Mouse (Mus musculus) forebrain, embryonic 12.5 days (tissue): Measurements from ENCODE around the gene Tulp4. TPM values are rescaled to one million over a fixed set of nuclear protein-coding genes. Genes with fewer than 3 reads are reported as not detected.

Source experiments
- ATAC-seq: fragments of 200-750 bp; cut with Nextera tagmentation; 2 replicates; pipeline ENCODE4 v1.8.0; 2017; ENCODE audit warnings: moderate TSS enrichment; ENCODE audit not compliant: low FRiP score
- H3K27ac ChIP-seq: fragments of 300-500 bp; sonication (generic); 2 replicates; pipeline ENCODE4 v1.5.1; 2016; ENCODE audit warnings: mild to moderate bottlenecking
- H3K27me3 ChIP-seq: fragments of 300-500 bp; sonication (generic); 2 replicates; pipeline ENCODE4 v1.6.1; 2016; ENCODE audit warnings: mild to moderate bottlenecking
- H3K36me3 ChIP-seq: fragments of 300-500 bp; sonication (generic); replicated peaks from 2 replicates; pipeline ENCODE4 v1.6.1; 2016; ENCODE audit warnings: mild to moderate bottlenecking
- H3K4me1 ChIP-seq: fragments of 300-500 bp; sonication (generic); 2 replicates; pipeline ENCODE4 v1.6.1; 2016
- H3K4me2 ChIP-seq: fragments of 300-500 bp; sonication (generic); 2 replicates; pipeline ENCODE4 v1.6.1; 2016; ENCODE audit warnings: mild to moderate bottlenecking, moderate library complexity
- H3K4me3 ChIP-seq: fragments of 300-500 bp; sonication (generic); replicated peaks from 2 replicates; pipeline ENCODE4 v1.5.1; 2016; ENCODE audit warnings: mild to moderate bottlenecking
- H3K9ac ChIP-seq: fragments of 300-500 bp; sonication (generic); 2 replicates; pipeline ENCODE4 v1.6.1; 2016; ENCODE audit warnings: mild to moderate bottlenecking
- H3K9me3 ChIP-seq: fragments of 300-500 bp; sonication (generic); 2 replicates; pipeline ENCODE4 v1.6.1; 2016
- WGBS: fragments of 180-500 bp; shearing (Covaris S2); methylation state at CpG from one replicate; pipeline ENCODE4 v1.1.7; 2016; 5-methylcytosine and 5-hydroxymethylcytosine counted together
- polyA plus RNA-seq: library from polyadenylated mRNA; unstranded; fragments of >200 nt; fragmentation: Nextera tagmentation; extraction: Ambion mirVana; gene quantifications from 2 replicates; pipeline ENCODE4 v1.2.1, GENCODE M21; 2016

Tulp4 gene
- polyA plus RNA-seq, 1 experiment from 2014 or later: 111 TPM

- 99% methylated on average over 3 of the region's 3 CpGs for WGBS
- Histone ChIP-seq H3K36me3 (no peaks in the 10 kb centered on the region), H3K4me3 (no peak overlapping the region), H3K4me1 (no peaks in the 10 kb centered on the region), H3K27ac (no peak overlapping the region), H3K4me2 (no peak overlapping the region), H3K27me3 (no peaks in the 10 kb centered on the region), H3K9me3 (no peaks in the 10 kb centered on the region), H3K9ac (no peak overlapping the region)
- no peak for ATAC-seq
These were observed 4.0 kb upstream of the Tulp4 start for GRCm38 (mm10) chr17:6102287-6102686.

- no peaks in the 10 kb centered on the region for H3K36me3 ChIP-seq
- no peak for ATAC-seq
- H3K4me1 ChIP-seq: peaks cover 10% of the 10 kb centered on the region
- WGBS: 80% methylated on average over 6 of the region's 6 CpGs
- H3K27ac ChIP-seq: no peak overlapping the region
- H3K9ac ChIP-seq: no peak overlapping the region
- no peaks in the 10 kb centered on the region for H3K27me3 ChIP-seq
- H3K4me2 ChIP-seq: no peak overlapping the region
- no peak overlapping the region for H3K4me3 ChIP-seq
- H3K9me3 ChIP-seq: no peaks in the 10 kb centered on the region
These were observed 2.7 kb upstream of the Tulp4 start for GRCm38 (mm10) chr17:6103566-6103965.

- Histone ChIP-seq H3K9me3 (no peaks in the 10 kb centered on the region), H3K27me3 (no peaks in the 10 kb centered on the region), H3K4me1 (peaks cover 24% of the 10 kb centered on the region), H3K4me3 (peak overlapping the region; percentile 73), H3K9ac (peak overlapping the region; percentile 98), H3K4me2 (peak overlapping the region; percentile 67), H3K27ac (peak overlapping the region; percentile 98), H3K36me3 (peaks cover 8% of the 10 kb centered on the region; the same call in 1 of the 2 replicates)
- WGBS: under 1% methylated on average over 27 of the region's 50 CpGs
- peak; percentile 11; the same call in 1 of the 2 replicates for ATAC-seq
These were observed 871 bp downstream of the Tulp4 start for GRCm38 (mm10) chr17:6107015-6107601.

- WGBS: 55% methylated on average over 7 of the region's 7 CpGs
- Histone ChIP-seq H3K27me3 (no peaks in the 10 kb centered on the region), H3K9me3 (no peaks in the 10 kb centered on the region), H3K4me3 (peak overlapping the region; percentile 73), H3K27ac (no peak overlapping the region), H3K4me1 (peaks cover 24% of the 10 kb centered on the region), H3K9ac (peak overlapping the region; percentile 98), H3K4me2 (peak overlapping the region; percentile 67), H3K36me3 (peaks cover 10% of the 10 kb centered on the region; the same call in 1 of the 2 replicates)
- ATAC-seq: no peak
These were observed 1.9 kb downstream of the Tulp4 start for GRCm38 (mm10) chr17:6108175-6108574.

- no peaks in the 10 kb centered on the region for H3K9me3 ChIP-seq
- H3K4me1 ChIP-seq: peaks cover 24% of the 10 kb centered on the region
- H3K27me3 ChIP-seq: no peaks in the 10 kb centered on the region
- no peak for ATAC-seq
- no peak overlapping the region for H3K4me3 ChIP-seq
- WGBS: 80% methylated on average over 3 of the region's 3 CpGs
- H3K4me2 ChIP-seq: no peak overlapping the region
- H3K27ac ChIP-seq: no peak overlapping the region
- peaks cover 21% of the 10 kb centered on the region; the same call in 1 of the 2 replicates for H3K36me3 ChIP-seq
- no peak overlapping the region for H3K9ac ChIP-seq
These were observed 4.7 kb downstream of the Tulp4 start for GRCm38 (mm10) chr17:6110956-6111355.

GRCm38 (mm10) chr17:6113653-6114052 lies 7.4 kb downstream of the Tulp4 start:
- no peak for ATAC-seq
- Histone ChIP-seq H3K4me3 (no peak overlapping the region), H3K9ac (no peak overlapping the region), H3K27ac (no peak overlapping the region), H3K4me1 (peaks cover 13% of the 10 kb centered on the region), H3K27me3 (no peaks in the 10 kb centered on the region), H3K36me3 (peaks cover 30% of the 10 kb centered on the region), H3K9me3 (no peaks in the 10 kb centered on the region), H3K4me2 (no peak overlapping the region)
- 88% methylated on average over 6 of the region's 6 CpGs for WGBS

GRCm38 (mm10) chr17:6115085-6115484 lies 8.8 kb downstream of the Tulp4 start:
- Histone ChIP-seq H3K4me1 (no peaks in the 10 kb centered on the region), H3K9me3 (no peaks in the 10 kb centered on the region), H3K4me3 (no peak overlapping the region), H3K27ac (no peak overlapping the region), H3K36me3 (peaks cover 23% of the 10 kb centered on the region), H3K9ac (no peak overlapping the region), H3K27me3 (no peaks in the 10 kb centered on the region), H3K4me2 (no peak overlapping the region)
- ATAC-seq: no peak
- WGBS: 93% methylated on average over 9 of the region's 9 CpGs

GRCm38 (mm10) chr17:6117148-6117725 lies 11.0 kb downstream of the Tulp4 start:
- Histone ChIP-seq H3K4me2 (no peak overlapping the region), H3K36me3 (peaks cover 27% of the 10 kb centered on the region), H3K4me1 (no peaks in the 10 kb centered on the region), H3K4me3 (no peak overlapping the region), H3K27me3 (no peaks in the 10 kb centered on the region), H3K27ac (no peak overlapping the region), H3K9me3 (no peaks in the 10 kb centered on the region), H3K9ac (no peak overlapping the region)
- no peak for ATAC-seq
- 91% methylated on average over 4 of the region's 4 CpGs for WGBS

- ATAC-seq: no peak
- Histone ChIP-seq H3K27me3 (no peaks in the 10 kb centered on the region), H3K9ac (no peak overlapping the region), H3K36me3 (peaks cover 33% of the 10 kb centered on the region), H3K4me1 (no peaks in the 10 kb centered on the region), H3K9me3 (no peaks in the 10 kb centered on the region), H3K27ac (no peak overlapping the region), H3K4me3 (no peak overlapping the region), H3K4me2 (no peak overlapping the region)
- WGBS: 92% methylated on average over 3 of the region's 3 CpGs
These were observed 11.7 kb downstream of the Tulp4 start for GRCm38 (mm10) chr17:6117917-6118316.

GRCm38 (mm10) chr17:6118861-6119260 lies 12.6 kb downstream of the Tulp4 start:
- no peaks in the 10 kb centered on the region for H3K27me3 ChIP-seq
- H3K9me3 ChIP-seq: no peaks in the 10 kb centered on the region
- no peak overlapping the region for H3K27ac ChIP-seq
- H3K4me1 ChIP-seq: no peaks in the 10 kb centered on the region
- no peak for ATAC-seq
- H3K36me3 ChIP-seq: peaks cover 38% of the 10 kb centered on the region
- H3K4me3 ChIP-seq: no peak overlapping the region
- WGBS: 94% methylated on average over 4 of the region's 4 CpGs
- H3K4me2 ChIP-seq: no peak overlapping the region
- no peak overlapping the region for H3K9ac ChIP-seq

GRCm38 (mm10) chr17:6123776-6124175 lies 17.5 kb downstream of the Tulp4 start:
- Histone ChIP-seq H3K4me3 (no peak overlapping the region), H3K9me3 (no peaks in the 10 kb centered on the region), H3K4me2 (no peak overlapping the region), H3K36me3 (peaks cover 33% of the 10 kb centered on the region), H3K27ac (no peak overlapping the region), H3K27me3 (no peaks in the 10 kb centered on the region), H3K9ac (no peak overlapping the region), H3K4me1 (no peaks in the 10 kb centered on the region)
- WGBS: 97% methylated on average over 4 of the region's 4 CpGs
- ATAC-seq: no peak

- no peak overlapping the region for H3K4me2 ChIP-seq
- no peaks in the 10 kb centered on the region for H3K4me1 ChIP-seq
- H3K9me3 ChIP-seq: no peaks in the 10 kb centered on the region
- no peak overlapping the region for H3K27ac ChIP-seq
- H3K4me3 ChIP-seq: no peak overlapping the region
- no peak overlapping the region for H3K9ac ChIP-seq
- peaks cover 33% of the 10 kb centered on the region for H3K36me3 ChIP-seq
- 97% methylated on average over 3 of the region's 3 CpGs for WGBS
- no peaks in the 10 kb centered on the region for H3K27me3 ChIP-seq
- ATAC-seq: no peak
These were observed 19.2 kb downstream of the Tulp4 start for GRCm38 (mm10) chr17:6125441-6125840.

- Histone ChIP-seq H3K4me1 (no peaks in the 10 kb centered on the region), H3K36me3 (peaks cover 22% of the 10 kb centered on the region), H3K4me2 (no peak overlapping the region), H3K9me3 (no peaks in the 10 kb centered on the region), H3K9ac (no peak overlapping the region), H3K27me3 (no peaks in the 10 kb centered on the region), H3K27ac (no peak overlapping the region), H3K4me3 (no peak overlapping the region)
- no peak for ATAC-seq
- WGBS: 72% methylated on average over 3 of the region's 3 CpGs
These were observed 21.8 kb downstream of the Tulp4 start for GRCm38 (mm10) chr17:6128039-6128438.
